Mouse (Mus musculus) spleen, adult 2 months (tissue): ENCODE results near the gene Chaf1a. TPM values are rescaled to one million over a fixed set of nuclear protein-coding genes. Genes with fewer than 3 reads are reported as not detected.
"Not testable (repeated sequence)": the region's sequence is repeated elsewhere in the genome, so short reads cannot be mapped to it uniquely, and the experiment has no call there.

Experiments
- DNase-seq, 2 experiments: peaks; one replicate each; pipeline versions ENCODE4 v3.0.0 to v3.0.0-alpha.2; 2012 to 2021; ENCODE audit warnings: low spot score in 2 of 2, low read depth in 1 of 2
- H3K27ac ChIP-seq: fragments of 200-500 bp; 2 replicates; pipeline ENCODE4 v1.5.1; 2012; ENCODE audit warnings: low read length, inconsistent platforms; ENCODE audit not compliant: insufficient read depth
- H3K27me3 ChIP-seq: fragments of 200-500 bp; 2 replicates; pipeline ENCODE4 v1.6.1; 2012; ENCODE audit warnings: mild to moderate bottlenecking, moderate library complexity, low read length, inconsistent platforms; ENCODE audit not compliant: control insufficient read depth, insufficient read depth
- H3K36me3 ChIP-seq: fragments of 200-500 bp; 2 replicates; pipeline ENCODE4 v1.6.1; 2012; ENCODE audit warnings: mild to moderate bottlenecking, low read length, inconsistent platforms; ENCODE audit not compliant: control insufficient read depth, insufficient read depth
- H3K4me1 ChIP-seq: fragments of 200-500 bp; 2 replicates; pipeline ENCODE4 v1.6.1; 2011; ENCODE audit warnings: inconsistent platforms; ENCODE audit not compliant: control insufficient read depth, insufficient read depth, insufficient read length
- H3K4me3 ChIP-seq: fragments of 200-500 bp; 2 replicates; pipeline ENCODE4 v1.5.1; 2011; ENCODE audit warnings: mild to moderate bottlenecking, inconsistent platforms; ENCODE audit not compliant: insufficient read depth, insufficient read length; ENCODE audit errors: extremely low read depth
- CTCF ChIP-seq: fragments of 200-500 bp; IDR thresholded peaks from 2 replicates; pipeline ENCODE4 v1.5.1; 2011; ENCODE audit warnings: mild to moderate bottlenecking, inconsistent platforms; ENCODE audit not compliant: insufficient read depth, insufficient read length, insufficient replicate concordance; ENCODE audit errors: extremely low read depth
- POLR2A ChIP-seq: fragments of 200-500 bp; IDR thresholded peaks from 2 replicates; pipeline ENCODE4 v1.6.1; 2011; ENCODE audit warnings: low read depth, low read length, inconsistent platforms
- WGBS: fragments of 180-500 bp; shearing (Covaris S2); methylation state at CpG from one replicate; pipeline ENCODE4 v1.1.7; 2018; 5-methylcytosine and 5-hydroxymethylcytosine counted together
- polyA plus RNA-seq: library from polyadenylated mRNA; depleted of rRNA; stranded (reverse); fragments of >200 nt; gene quantifications from 2 replicates; pipeline ENCODE4 v1.2.3, GENCODE M21; 2012

Gene Chaf1a
- polyA plus RNA-seq, 1 experiment, result 2.8 TPM

DNA sequence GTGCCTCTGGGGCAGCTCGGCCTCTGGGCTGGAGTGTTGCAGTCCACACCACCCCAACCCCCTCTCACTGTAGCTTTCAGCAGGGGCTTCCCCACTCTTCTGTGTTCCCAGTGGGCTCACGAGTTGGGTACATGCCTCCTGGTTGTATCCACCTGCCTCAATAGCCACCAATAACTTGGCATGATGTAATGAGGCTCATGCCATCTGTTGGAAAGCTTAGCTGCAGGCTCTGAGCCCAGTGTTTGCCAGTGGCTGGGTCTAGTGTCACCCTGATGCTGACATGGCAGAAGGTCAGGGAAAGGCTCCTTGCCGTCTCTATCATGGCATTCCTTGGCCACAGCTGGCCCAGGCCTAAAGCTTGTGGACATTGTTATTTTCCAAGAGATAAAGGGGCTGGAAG lies 60.6 kb downstream of the Chaf1a start:
- 92% methylated on average over 3 of the region's 3 CpGs for WGBS
- no peak for TF ChIP-seq CTCF
- TF ChIP-seq POLR2A, result no peak
- Histone ChIP-seq H3K4me3 (no peak overlapping the region), H3K36me3 (peaks cover 57% of the 10 kb centered on the region), H3K27ac (no peak overlapping the region), H3K4me1 (no peaks in the 10 kb centered on the region), H3K27me3 (no peaks in the 10 kb centered on the region)
- no peak for DNase-seq

GRCm38 (mm10) chr17:56102158-56102557 lies 61.9 kb downstream of the Chaf1a start:
- DNase-seq, result no peak
- Histone ChIP-seq H3K36me3 (peaks cover 44% of the 10 kb centered on the region), H3K27me3 (no peaks in the 10 kb centered on the region), H3K4me1 (no peaks in the 10 kb centered on the region), H3K4me3 (no peak overlapping the region), H3K27ac (no peak overlapping the region)
- TF ChIP-seq CTCF (no peak), POLR2A (no peak)
- 92% methylated on average over 5 of the region's 5 CpGs for WGBS

GRCm38 (mm10) chr17:56102927-56103326 lies 62.7 kb downstream of the Chaf1a start:
- 98% methylated on average over 9 of the region's 9 CpGs for WGBS
- H3K27me3 ChIP-seq, result no peaks in the 10 kb centered on the region
- no peak overlapping the region for H3K4me3 ChIP-seq
- TF ChIP-seq POLR2A (no peak), CTCF (no peak)
- H3K36me3 ChIP-seq, result peaks cover 36% of the 10 kb centered on the region
- H3K4me1 ChIP-seq, result no peaks in the 10 kb centered on the region
- no peak for DNase-seq
- no peak overlapping the region for H3K27ac ChIP-seq

GRCm38 (mm10) chr17:56103465-56104285 lies 63.4 kb downstream of the Chaf1a start:
- Histone ChIP-seq H3K27ac (no peak overlapping the region), H3K4me1 (no peaks in the 10 kb centered on the region), H3K4me3 (no peak overlapping the region), H3K36me3 (peaks cover 30% of the 10 kb centered on the region), H3K27me3 (no peaks in the 10 kb centered on the region)
- DNase-seq, result no peak
- no peak for TF ChIP-seq POLR2A
- no peak for TF ChIP-seq CTCF
- WGBS, result 98% methylated on average over 8 of the region's 8 CpGs

DNA sequence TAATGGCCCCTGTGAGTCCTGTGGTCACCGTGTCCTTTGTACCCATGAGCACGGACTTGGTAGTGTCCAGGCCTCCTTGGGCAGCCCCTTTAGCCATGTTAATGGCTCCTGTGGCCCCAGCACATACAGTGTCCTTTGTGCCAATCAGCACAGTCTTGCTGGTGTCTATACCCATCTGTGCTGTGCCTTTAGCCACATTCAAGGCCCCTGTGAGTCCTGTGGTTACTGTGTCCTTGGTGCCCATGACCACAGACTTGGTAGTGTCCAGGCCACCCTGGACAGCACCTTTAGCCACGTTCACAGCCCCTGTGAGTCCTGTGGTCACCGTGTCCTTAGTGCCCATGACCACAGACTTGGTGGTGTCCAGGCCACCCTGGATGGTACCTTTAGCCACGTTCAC lies 64.6 kb downstream of the Chaf1a start:
- H3K36me3 ChIP-seq, result peaks cover 23% of the 10 kb centered on the region
- not testable (repeated sequence) for H3K4me3 ChIP-seq, DNase-seq, H3K4me1 ChIP-seq, H3K27me3 ChIP-seq, H3K27ac ChIP-seq
- WGBS, result 89% methylated on average over 3 of the region's 5 CpGs

GRCm38 (mm10) chr17:56106436-56106835 lies 66.2 kb downstream of the Chaf1a start:
- H3K4me3 ChIP-seq, H3K4me1 ChIP-seq, H3K27me3 ChIP-seq, H3K27ac ChIP-seq, H3K36me3 ChIP-seq, DNase-seq: not testable (repeated sequence)
- 97% methylated on average over 4 of the region's 4 CpGs for WGBS

GRCm38 (mm10) chr17:56106981-56107380 lies 66.7 kb downstream of the Chaf1a start:
- no peak overlapping the region for H3K27ac ChIP-seq
- WGBS, result 91% methylated on average over 4 of the region's 4 CpGs

More at GRCm38 (mm10) chr17:56106981-56107380, 66.7 kb downstream of the Chaf1a start:
- no peak overlapping the region for H3K4me3 ChIP-seq
- TF ChIP-seq CTCF (no peak), POLR2A (no peak)
- peaks cover 7% of the 10 kb centered on the region for H3K36me3 ChIP-seq
- no peak for DNase-seq
- no peaks in the 10 kb centered on the region for H3K27me3 ChIP-seq
- H3K4me1 ChIP-seq, result no peaks in the 10 kb centered on the region
